Mouse (Mus musculus): ENCODE results near the gene Mfng. TPM values are rescaled to one million over a fixed set of nuclear protein-coding genes. Genes with fewer than 3 reads are reported as not detected.

The Mfng gene
- total and polyA plus RNA-seq, 3 experiments, result 35.2 to 63.7 (median 52.5) TPM

- no peak for TF ChIP-seq MAFK (IDR thresholded peaks at IDR 0.05; ENCODE audit: insufficient replicate concordance, low read length)
- no peak for TF ChIP-seq JUN (IDR thresholded peaks at IDR 0.05; ENCODE audit: insufficient read depth, low read depth, low read length)
- TF ChIP-seq EP300 (IDR thresholded peaks at IDR 0.05; ENCODE audit: low read length), result no peak
- TF ChIP-seq RAD21 (IDR thresholded peaks at IDR 0.05; ENCODE audit: low read depth, low read length), result no peak
- TF ChIP-seq USF1 (IDR thresholded peaks at IDR 0.05; ENCODE audit: low read depth, low read length), result no peak
- no peak for TF ChIP-seq ELF1 (IDR thresholded peaks at IDR 0.05; ENCODE audit: low read depth, low read length)
- no peak for TF ChIP-seq MXI1 (IDR thresholded peaks at IDR 0.05; ENCODE audit: low read depth, low read length)
- TF ChIP-seq TCF12 (IDR thresholded peaks at IDR 0.05; ENCODE audit: low read depth, low read length), result no peak
- no peak for TF ChIP-seq USF2 (conservative IDR thresholded peaks at IDR 0.05; ENCODE audit: low read depth, low read length)
- TF ChIP-seq UBTF (IDR thresholded peaks at IDR 0.05; ENCODE audit: low read depth, low read length), result no peak
- Histone ChIP-seq H3K9ac (ENCODE audit: insufficient read depth, low read depth) (no peak overlapping the region), H3K4me1 (ENCODE audit: control insufficient read depth in 1 of 2, insufficient read depth in 2 of 2) (peaks cover 21 to 39% of the 10 kb centered on the region in 2 experiments), H3K27ac (ENCODE audit: insufficient read depth, low read depth) (no peak overlapping the region), H3K79me2 (replicated peaks; ENCODE audit: control insufficient read depth, extremely low read depth, insufficient read depth, poor library complexity, severe bottlenecking) (no peaks in the 10 kb centered on the region), H3K4me3 (replicated peaks in 1 of 3; ENCODE audit: low read depth in 2 of 3, low read length in 2 of 3, poor library complexity in 1 of 3) (no peak overlapping the region), H3K36me3 (replicated peaks in 1 of 2; ENCODE audit: control insufficient read depth in 1 of 2, insufficient read depth in 1 of 2, low read length in 1 of 2) (no peaks in the 10 kb centered on the region), H3K4me2 (ENCODE audit: insufficient read depth, low read depth, poor library complexity, severe bottlenecking) (no peak overlapping the region), H3K27me3 (replicated peaks) (peaks cover 92% of the 10 kb centered on the region), H3K9me3 (replicated peaks; ENCODE audit: low read length) (peaks cover 4% of the 10 kb centered on the region)
- dilution Hi-C loops (cut with MboI; ENCODE audit: extremely low pct_ligation_motif_present, extremely low pct_unique_long_range_greater_than_20kb, low sequenced_read_pairs) (no loop called here), in situ Hi-C loops (cut with MboI; ENCODE audit: low pct_ligation_motif_present, low pct_unique_long_range_greater_than_20kb, low sequenced_read_pairs) (no loop called here)
- no peak for DNase-seq (ENCODE audit: extremely low read depth)
These were observed 32.1 kb upstream of the Mfng start for GRCm38 (mm10) chr15:78805351-78805750.

- H3K36me3 ChIP-seq (replicated peaks in 1 of 2; ENCODE audit: control insufficient read depth in 1 of 2, insufficient read depth in 1 of 2, low read length in 1 of 2), result no peaks in the 10 kb centered on the region
- DNase-seq (ENCODE audit: extremely low read depth), result no peak
- TF ChIP-seq E2F4 (IDR thresholded peaks at IDR 0.05; ENCODE audit: insufficient replicate concordance, low read depth, low read length) (no peak), POLR2A (IDR thresholded peaks at IDR 0.05; ENCODE audit: low read depth, low read length) (no peak), MXI1 (IDR thresholded peaks at IDR 0.05; ENCODE audit: low read depth, low read length) (no peak)
- H3K4me1 ChIP-seq (ENCODE audit: control insufficient read depth in 1 of 2, insufficient read depth in 2 of 2), result peaks cover 21 to 39% of the 10 kb centered on the region in 2 experiments
- dilution Hi-C loops (cut with MboI; ENCODE audit: extremely low pct_ligation_motif_present, extremely low pct_unique_long_range_greater_than_20kb, low sequenced_read_pairs) (no loop called here), in situ Hi-C loops (cut with MboI; ENCODE audit: low pct_ligation_motif_present, low pct_unique_long_range_greater_than_20kb, low sequenced_read_pairs) (no loop called here)
- no peak overlapping the region for H3K4me3 ChIP-seq (replicated peaks in 1 of 3; ENCODE audit: low read depth in 2 of 3, low read length in 2 of 3, poor library complexity in 1 of 3)
- no peak overlapping the region for H3K4me2 ChIP-seq (ENCODE audit: insufficient read depth, low read depth, poor library complexity, severe bottlenecking)
- H3K9me3 ChIP-seq (replicated peaks; ENCODE audit: low read length), result peaks cover 4% of the 10 kb centered on the region
- no peak overlapping the region for H3K27ac ChIP-seq (ENCODE audit: insufficient read depth, low read depth)
- H3K79me2 ChIP-seq (replicated peaks; ENCODE audit: control insufficient read depth, extremely low read depth, insufficient read depth, poor library complexity, severe bottlenecking), result no peaks in the 10 kb centered on the region
- no peak overlapping the region for H3K9ac ChIP-seq (ENCODE audit: insufficient read depth, low read depth)
- peaks cover 88% of the 10 kb centered on the region for H3K27me3 ChIP-seq (replicated peaks)
These were observed 31.1 kb upstream of the Mfng start for GRCm38 (mm10) chr15:78804326-78804725.

GRCm38 (mm10) chr15:78803499-78803900 is 30.2 kb upstream of the Mfng start:
- Histone ChIP-seq H3K9ac (ENCODE audit: insufficient read depth, low read depth) (no peak overlapping the region), H3K4me1 (ENCODE audit: control insufficient read depth in 1 of 2, insufficient read depth in 2 of 2) (peaks cover 21 to 35% of the 10 kb centered on the region in 2 experiments), H3K27me3 (replicated peaks) (peaks cover 89% of the 10 kb centered on the region), H3K36me3 (replicated peaks in 1 of 2; ENCODE audit: control insufficient read depth in 1 of 2, insufficient read depth in 1 of 2, low read length in 1 of 2) (no peaks in the 10 kb centered on the region), H3K4me3 (replicated peaks in 1 of 3; ENCODE audit: low read depth in 2 of 3, low read length in 2 of 3, poor library complexity in 1 of 3) (no peak overlapping the region), H3K9me3 (replicated peaks; ENCODE audit: low read length) (peaks cover 4% of the 10 kb centered on the region), H3K79me2 (replicated peaks; ENCODE audit: control insufficient read depth, extremely low read depth, insufficient read depth, poor library complexity, severe bottlenecking) (no peaks in the 10 kb centered on the region), H3K27ac (ENCODE audit: insufficient read depth, low read depth) (no peak overlapping the region), H3K4me2 (ENCODE audit: insufficient read depth, low read depth, poor library complexity, severe bottlenecking) (peak overlapping the region; percentile 14)
- in situ Hi-C loops (cut with MboI; ENCODE audit: low pct_ligation_motif_present, low pct_unique_long_range_greater_than_20kb, low sequenced_read_pairs), result no loop called here
- TF ChIP-seq MAX (IDR thresholded peaks at IDR 0.05; ENCODE audit: low read length) (peak; percentile 53), ZC3H11A (IDR thresholded peaks at IDR 0.05; ENCODE audit: low read depth, low read length) (no peak), ETS1 (conservative IDR thresholded peaks at IDR 0.05; ENCODE audit: low read depth, low read length) (peak; percentile 49), BHLHE40 (IDR thresholded peaks at IDR 0.05; ENCODE audit: low read depth, low read length) (peak; percentile 94)
- DNase-seq (ENCODE audit: extremely low read depth), result no peak
- dilution Hi-C loops (cut with MboI; ENCODE audit: extremely low pct_ligation_motif_present, extremely low pct_unique_long_range_greater_than_20kb, low sequenced_read_pairs), result no loop called here

Data from CH12.LX (cell line).